Mouse (Mus musculus): ENCODE data around the gene Plcd3. TPM values are rescaled to one million over a fixed set of nuclear protein-coding genes. Genes with fewer than 3 reads are reported as not detected.

Plcd3 gene
- polyA plus RNA-seq, 1 experiment from 2014 or later, result 4.4 TPM

DNA sequence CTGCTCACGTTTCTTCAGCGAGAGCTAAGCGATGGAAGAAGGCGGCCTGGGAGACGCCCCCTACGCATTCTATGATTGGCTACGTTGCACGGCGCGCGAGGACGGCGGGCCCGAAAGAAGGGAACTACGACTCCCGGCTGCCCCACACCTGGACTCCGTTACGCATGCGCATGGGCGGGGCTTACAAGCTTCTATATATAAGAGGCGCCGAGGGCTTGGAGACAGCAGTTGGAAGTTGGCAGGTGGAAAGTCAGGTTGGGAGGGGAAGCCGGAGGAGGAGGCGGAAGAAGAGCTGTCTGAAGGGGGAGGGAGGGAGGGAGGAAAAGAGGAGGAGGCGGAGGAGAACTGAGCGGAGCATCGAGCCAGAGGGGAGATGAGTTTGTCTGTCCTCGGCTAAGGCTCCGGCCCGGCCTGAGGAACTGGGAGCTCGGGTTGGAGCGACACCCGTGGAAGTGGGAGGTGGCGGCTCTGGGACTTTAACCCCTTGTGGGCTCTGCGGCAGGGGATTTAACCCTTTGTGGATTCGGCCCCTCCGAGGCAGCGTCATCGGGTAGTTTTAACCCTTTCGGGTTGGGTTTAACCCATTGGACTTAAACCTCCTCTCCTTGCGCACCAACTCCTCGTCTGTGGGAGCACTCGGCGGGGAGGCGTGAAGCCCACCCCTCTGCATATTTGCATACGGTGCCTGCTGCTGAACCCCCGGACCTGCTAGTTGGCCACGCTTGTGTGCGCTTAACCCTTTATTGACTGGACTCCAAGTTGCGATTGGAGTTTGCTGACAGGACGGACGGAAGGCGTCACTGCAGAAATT, 14.8 kb upstream of the Plcd3 start, which contains the start of gene Hexim1:
Hexim1 (plus strand) TSS at position 224 of the 811 bp plus-strand sequence.
- H3K27me3 ChIP-seq, result peaks cover 20% of the 10 kb centered on the region
- peak; percentile 96 for ATAC-seq (ENCODE audit: low FRiP score, low read depth)
- no peaks in the 10 kb centered on the region for H3K9me3 ChIP-seq
- H3K4me3 ChIP-seq, result peak within 1 kb of the TSS; percentile 57
- H3K36me3 ChIP-seq, result no peaks in the 10 kb centered on the region
- H3K27ac ChIP-seq (replicated peaks), result peak within 1 kb of the TSS; percentile 92
- peak within 1 kb of the TSS; percentile 73 for H3K9ac ChIP-seq
- H3K4me2 ChIP-seq, result peak within 1 kb of the TSS; percentile 75
- under 1% methylated on average over 53 of the region's 53 CpGs for WGBS
- H3K4me1 ChIP-seq (replicated peaks), result peaks cover 46% of the 10 kb centered on the region

DNA sequence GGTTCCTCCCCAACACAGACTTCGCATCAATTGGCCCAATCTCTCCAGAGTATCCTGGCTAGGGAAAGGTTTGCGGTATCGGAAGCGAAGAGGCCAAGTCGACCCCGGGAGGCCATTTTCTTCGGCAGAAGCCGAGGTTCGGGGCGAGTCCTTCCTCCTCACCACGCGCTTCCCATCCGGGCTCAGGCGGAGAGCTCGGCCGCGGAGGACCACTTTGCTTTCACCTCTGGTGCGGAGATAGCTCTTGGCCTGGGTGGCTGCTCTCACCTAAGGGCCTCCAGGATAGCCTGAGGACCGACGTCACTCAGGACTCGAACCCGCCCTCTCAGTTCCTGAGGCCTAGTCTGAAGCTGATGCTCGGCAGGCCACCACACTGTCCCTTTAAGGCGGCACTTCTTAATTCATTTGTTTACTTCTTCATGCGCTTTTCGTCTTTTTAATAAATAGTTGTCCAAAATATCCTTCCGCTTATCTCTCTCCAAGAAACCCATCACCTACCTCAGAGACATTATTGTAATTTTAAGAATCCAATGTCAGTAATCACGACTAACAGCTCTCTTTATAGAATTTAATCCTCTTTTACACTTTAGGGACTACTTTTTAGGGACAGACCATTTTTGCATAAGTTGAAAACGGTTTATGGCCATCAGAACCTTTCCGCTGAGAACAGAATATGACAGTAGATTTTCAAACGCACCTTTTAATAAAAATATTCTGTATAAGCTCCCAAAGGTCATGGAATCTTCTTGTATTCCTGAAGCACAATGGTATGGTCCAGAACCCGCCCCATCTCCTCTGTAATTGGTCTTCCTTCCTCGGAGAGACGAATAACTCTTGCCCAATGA, 13.9 kb upstream of the Plcd3 start:
- WGBS, result under 1% methylated on average over 34 of the region's 34 CpGs
- peaks cover 48% of the 10 kb centered on the region for H3K4me1 ChIP-seq (replicated peaks)
- peak overlapping the region; percentile 73 for H3K9ac ChIP-seq
- H3K4me3 ChIP-seq, result peak overlapping the region; percentile 57
- no peaks in the 10 kb centered on the region for H3K9me3 ChIP-seq
- H3K27ac ChIP-seq (replicated peaks), result peak overlapping the region; percentile 92
- ATAC-seq (ENCODE audit: low FRiP score, low read depth), result peak; percentile 53
- H3K36me3 ChIP-seq, result no peaks in the 10 kb centered on the region
- H3K27me3 ChIP-seq, result peaks cover 27% of the 10 kb centered on the region
- H3K4me2 ChIP-seq, result peak overlapping the region; percentile 75

DNA sequence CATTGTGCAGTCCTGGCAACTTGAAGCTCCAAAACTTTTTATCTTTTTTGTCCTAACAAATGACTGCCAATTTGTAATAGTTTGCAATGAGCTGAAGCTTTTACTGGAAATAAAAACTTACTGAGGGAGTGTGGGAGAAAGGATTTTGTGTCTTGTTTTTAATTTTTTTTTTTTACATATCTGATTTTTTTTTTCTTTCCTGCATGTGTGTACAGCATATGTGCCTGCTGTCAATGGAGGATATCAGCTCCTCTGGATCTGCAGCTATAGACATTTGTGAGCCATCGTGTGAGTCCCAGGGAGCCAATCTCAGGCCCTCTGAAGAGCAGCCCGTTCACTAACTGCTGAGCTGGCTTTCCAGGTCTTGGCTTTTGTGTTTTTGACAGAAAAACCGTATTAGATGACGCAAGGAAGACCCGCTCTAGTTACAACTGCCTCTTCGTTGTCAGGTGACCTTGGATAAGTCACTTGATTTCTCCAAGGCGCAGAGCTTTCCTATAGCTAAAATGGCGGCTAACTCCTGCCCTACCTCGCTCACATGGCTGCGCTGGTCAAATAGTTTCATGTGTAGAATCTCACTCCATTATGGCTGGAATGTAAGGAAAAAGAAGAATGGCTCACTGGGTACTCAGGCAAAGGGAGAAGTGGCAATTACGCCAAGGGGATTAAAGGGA, 12.9 kb upstream of the Plcd3 start:
- Histone ChIP-seq H3K9ac (peak overlapping the region; percentile 73), H3K4me1 (replicated peaks) (peaks cover 48% of the 10 kb centered on the region), H3K27ac (replicated peaks) (peak overlapping the region; percentile 92), H3K4me3 (peak overlapping the region; percentile 57), H3K27me3 (peaks cover 27% of the 10 kb centered on the region), H3K9me3 (no peaks in the 10 kb centered on the region), H3K36me3 (no peaks in the 10 kb centered on the region), H3K4me2 (peak overlapping the region; percentile 75)
- ATAC-seq (ENCODE audit: low FRiP score, low read depth), result no peak
- 86% methylated on average over 11 of the region's 11 CpGs for WGBS

DNA sequence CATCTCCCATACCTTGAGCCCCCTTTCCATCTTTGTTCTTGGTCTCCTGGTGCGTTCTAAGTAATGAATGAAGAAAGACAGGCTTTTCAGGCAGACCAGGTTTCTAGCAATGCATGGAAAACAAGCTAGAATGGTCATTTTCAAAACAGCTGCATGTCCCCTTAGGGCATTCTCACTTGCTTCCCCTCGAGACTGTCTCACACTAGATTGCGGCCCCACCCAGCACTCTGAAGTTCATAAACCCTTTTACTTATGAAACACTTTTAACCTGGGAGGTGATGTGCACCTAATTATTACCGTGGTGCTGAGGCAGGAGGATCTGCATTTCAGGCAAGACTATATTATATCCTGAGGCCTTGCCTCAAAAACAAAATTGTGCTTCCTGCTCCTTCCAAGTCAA, 12.3 kb upstream of the Plcd3 start:
- Histone ChIP-seq H3K36me3 (no peaks in the 10 kb centered on the region), H3K27me3 (peaks cover 27% of the 10 kb centered on the region), H3K9ac (no peak overlapping the region), H3K4me1 (replicated peaks) (peaks cover 44% of the 10 kb centered on the region), H3K4me2 (no peak overlapping the region), H3K27ac (replicated peaks) (no peak overlapping the region), H3K4me3 (no peak overlapping the region), H3K9me3 (no peaks in the 10 kb centered on the region)
- no peak for ATAC-seq (ENCODE audit: low FRiP score, low read depth)
- WGBS, result 89% methylated on average over 4 of the region's 4 CpGs

DNA sequence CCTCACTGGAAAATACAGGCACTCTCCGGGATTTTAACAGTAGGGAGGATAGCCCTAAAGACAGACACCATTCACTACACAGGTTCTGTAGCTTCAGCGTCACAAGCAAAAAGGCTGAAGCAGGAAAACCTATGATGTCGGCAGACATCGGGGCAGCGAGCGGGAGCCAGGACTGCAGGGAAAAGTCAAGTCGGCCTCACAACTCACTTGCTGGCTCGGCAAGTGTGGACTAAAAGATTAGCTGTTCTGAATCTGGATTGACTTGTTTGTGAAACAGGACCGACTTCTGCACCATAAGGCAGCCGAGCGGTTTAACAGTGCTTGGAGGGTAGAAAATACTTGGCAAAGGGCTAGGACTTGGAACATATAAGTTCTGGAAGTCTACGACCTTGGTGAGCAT, 11.5 kb upstream of the Plcd3 start:
- Histone ChIP-seq H3K27me3 (peaks cover 27% of the 10 kb centered on the region), H3K9me3 (no peaks in the 10 kb centered on the region), H3K4me2 (no peak overlapping the region), H3K36me3 (no peaks in the 10 kb centered on the region), H3K4me1 (replicated peaks) (peaks cover 36% of the 10 kb centered on the region), H3K4me3 (no peak overlapping the region), H3K9ac (no peak overlapping the region), H3K27ac (replicated peaks) (no peak overlapping the region)
- 39% methylated on average over 12 of the region's 12 CpGs for WGBS
- no peak for ATAC-seq (ENCODE audit: low FRiP score, low read depth)

DNA sequence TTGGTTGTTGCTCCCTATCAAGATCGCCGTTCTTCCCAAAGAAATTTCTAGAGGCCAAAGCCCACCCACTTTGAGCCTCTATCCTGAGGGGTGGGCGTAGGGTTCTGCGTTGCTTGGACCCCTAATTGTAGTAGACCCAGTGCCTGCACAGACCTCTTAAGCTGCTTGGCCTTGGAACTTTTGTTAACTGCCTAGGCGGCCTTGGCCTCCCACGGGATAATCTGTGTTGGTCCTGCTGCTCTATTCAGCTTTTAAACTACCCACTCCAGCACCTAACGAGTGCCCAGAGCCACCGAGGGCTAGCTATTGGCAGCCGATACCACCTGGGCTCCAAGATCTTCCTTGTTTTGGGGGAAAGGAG, 11.1 kb upstream of the Plcd3 start:
- ATAC-seq (ENCODE audit: low FRiP score, low read depth), result no peak
- H3K36me3 ChIP-seq, result no peaks in the 10 kb centered on the region
- no peaks in the 10 kb centered on the region for H3K9me3 ChIP-seq
- H3K27me3 ChIP-seq, result peaks cover 27% of the 10 kb centered on the region
- H3K9ac ChIP-seq, result 0 out of 2 replicates have a peak overlapping the region, but pooled peaks have one; percentile 32
- H3K4me1 ChIP-seq (replicated peaks), result peaks cover 31% of the 10 kb centered on the region
- no peak overlapping the region for H3K27ac ChIP-seq (replicated peaks)
- no peak overlapping the region for H3K4me3 ChIP-seq
- WGBS, result 11% methylated on average over 9 of the region's 9 CpGs
- H3K4me2 ChIP-seq, result peak overlapping the region; percentile 52

DNA sequence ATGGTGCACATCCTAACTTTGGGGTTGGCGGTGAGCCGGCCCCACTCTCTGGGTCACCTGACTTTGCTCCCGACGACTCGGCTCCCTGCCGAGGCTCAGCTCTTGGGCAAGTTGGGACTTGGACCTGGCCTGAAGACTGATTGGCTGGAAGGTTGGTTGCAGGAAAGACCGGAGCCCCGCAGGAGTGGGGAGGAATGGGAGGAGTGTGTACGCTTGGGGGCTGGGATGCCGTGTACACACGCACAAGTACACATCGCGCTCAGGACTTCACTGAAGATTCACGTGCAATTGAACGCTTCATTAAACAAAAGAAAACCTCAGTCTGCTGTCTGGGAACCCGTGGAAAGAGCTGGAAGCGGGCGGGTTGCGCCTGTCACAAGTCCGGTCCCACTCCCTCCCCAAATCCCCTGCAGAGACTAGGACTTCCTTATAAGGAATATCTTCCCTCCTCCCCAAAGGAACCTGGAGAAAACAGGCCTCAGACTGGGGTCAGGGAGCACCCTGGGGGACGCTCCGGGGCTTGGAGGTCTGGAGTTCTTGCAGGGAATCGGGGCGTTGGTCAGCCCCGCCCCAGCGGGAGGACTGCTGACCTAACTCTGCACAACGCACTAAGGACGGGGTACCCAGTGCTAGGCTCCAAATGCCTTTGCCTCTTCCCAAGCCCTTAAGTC, 10.6 kb upstream of the Plcd3 start:
- H3K4me2 ChIP-seq, result peak overlapping the region; percentile 52
- no peaks in the 10 kb centered on the region for H3K9me3 ChIP-seq
- peaks cover 26% of the 10 kb centered on the region for H3K4me1 ChIP-seq (replicated peaks)
- ATAC-seq (ENCODE audit: low FRiP score, low read depth), result no peak
- whole genome bisulfite sequencing, result 1% methylated on average over 28 of the region's 28 CpGs
- H3K4me3 ChIP-seq, result peak overlapping the region; percentile 26
- no peaks in the 10 kb centered on the region for H3K36me3 ChIP-seq
- H3K27ac ChIP-seq (replicated peaks), result no peak overlapping the region
- H3K9ac ChIP-seq, result peak overlapping the region; percentile 32
- H3K27me3 ChIP-seq, result peaks cover 27% of the 10 kb centered on the region

DNA sequence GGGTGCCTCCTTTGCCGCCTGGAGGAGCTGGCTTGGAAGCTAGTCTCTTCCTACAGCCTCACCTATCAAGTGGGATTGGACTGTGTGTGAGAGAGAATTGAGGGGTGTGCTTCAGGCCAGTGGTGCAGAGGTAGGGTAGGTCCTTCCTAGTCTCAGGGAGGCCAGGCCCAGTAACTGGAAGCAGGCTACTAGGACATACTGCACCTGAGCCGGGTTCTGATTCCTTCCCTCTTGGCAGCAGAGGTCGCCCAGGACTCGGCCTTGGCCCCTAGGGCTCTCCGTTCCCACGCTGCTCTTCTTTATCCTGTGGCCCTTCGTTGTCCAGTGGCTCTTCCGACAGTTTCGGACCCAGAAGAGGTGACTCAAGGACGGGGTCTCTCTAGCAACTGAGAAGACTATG, 9.8 kb upstream of the Plcd3 start:
- peak overlapping the region; percentile 26; the same call in 1 of the 2 replicates for H3K4me3 ChIP-seq
- WGBS, result 24% methylated on average over 10 of the region's 10 CpGs

DNA sequence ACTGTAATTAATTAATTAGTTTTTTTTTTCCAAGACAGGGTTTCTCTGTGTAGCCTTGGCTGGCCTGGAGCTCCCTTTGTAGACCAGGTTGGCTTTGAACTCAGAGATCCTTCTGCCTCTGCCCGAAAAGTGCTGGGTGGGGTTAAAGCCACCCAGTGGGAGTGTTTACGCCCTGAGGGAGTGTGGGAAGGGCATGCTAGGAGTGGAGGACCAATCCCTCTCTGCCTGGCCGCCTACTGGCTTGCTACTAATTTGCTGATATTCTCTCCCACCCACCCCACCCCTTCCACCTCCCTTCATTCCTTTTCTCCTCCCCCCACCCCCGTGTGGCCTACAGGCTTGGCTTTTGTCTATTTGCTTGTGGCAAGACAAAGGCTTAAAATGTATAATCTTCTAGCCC, 4.9 kb upstream of the Plcd3 start:
- ATAC-seq (ENCODE audit: low FRiP score, low read depth), result no peak
- WGBS, result 71% methylated on average over 4 of the region's 4 CpGs
- H3K4me2 ChIP-seq, result no peak overlapping the region

More for the DNA sequence above, 9.8 kb upstream of the Plcd3 start:
- Histone ChIP-seq H3K9me3 (no peaks in the 10 kb centered on the region), H3K27me3 (peaks cover 27% of the 10 kb centered on the region), H3K4me2 (peak overlapping the region; percentile 52), H3K9ac (peak overlapping the region; percentile 32; the same call in 1 of the 2 replicates), H3K4me1 (replicated peaks) (peaks cover 24% of the 10 kb centered on the region), H3K27ac (replicated peaks) (no peak overlapping the region), H3K36me3 (no peaks in the 10 kb centered on the region)
- no peak for ATAC-seq (ENCODE audit: low FRiP score, low read depth)

DNA sequence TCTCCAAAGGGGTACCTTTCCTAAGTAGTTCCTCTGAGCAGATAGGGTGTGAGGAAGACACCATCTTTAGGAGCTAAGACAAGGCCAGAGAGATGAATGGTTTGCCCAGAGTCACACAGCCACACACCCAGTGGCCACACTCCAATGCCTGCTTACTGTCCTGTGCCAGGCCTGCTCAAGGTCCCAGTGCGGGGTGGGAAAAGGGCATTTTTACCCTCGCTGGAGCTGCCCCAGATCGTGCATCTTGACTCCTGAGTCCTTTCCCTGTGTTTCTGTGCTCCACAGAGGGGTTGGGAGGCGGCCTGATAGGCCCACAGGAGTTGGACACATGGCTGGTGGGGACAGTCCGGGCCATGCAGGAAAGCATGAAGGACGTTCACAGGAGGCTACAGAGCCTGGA, 4.4 kb upstream of the Plcd3 start:
- 86% methylated on average over 6 of the region's 6 CpGs for WGBS
- H3K9ac ChIP-seq, result no peak overlapping the region
- H3K4me1 ChIP-seq (replicated peaks), result peaks cover 25% of the 10 kb centered on the region
- H3K4me3 ChIP-seq, result no peak overlapping the region
- ATAC-seq (ENCODE audit: low FRiP score, low read depth), result no peak
- H3K9me3 ChIP-seq, result no peaks in the 10 kb centered on the region
- H3K4me2 ChIP-seq, result no peak overlapping the region
- H3K27me3 ChIP-seq, result peaks cover 10% of the 10 kb centered on the region
- no peaks in the 10 kb centered on the region for H3K36me3 ChIP-seq
- H3K27ac ChIP-seq (replicated peaks), result no peak overlapping the region

More for the DNA sequence above, 4.9 kb upstream of the Plcd3 start:
- H3K27ac ChIP-seq (replicated peaks), result no peak overlapping the region
- no peaks in the 10 kb centered on the region for H3K36me3 ChIP-seq
- peaks cover 10% of the 10 kb centered on the region for H3K27me3 ChIP-seq
- H3K9ac ChIP-seq, result no peak overlapping the region
- H3K4me3 ChIP-seq, result no peak overlapping the region
- H3K4me1 ChIP-seq (replicated peaks), result peaks cover 22% of the 10 kb centered on the region
- H3K9me3 ChIP-seq, result no peaks in the 10 kb centered on the region

DNA sequence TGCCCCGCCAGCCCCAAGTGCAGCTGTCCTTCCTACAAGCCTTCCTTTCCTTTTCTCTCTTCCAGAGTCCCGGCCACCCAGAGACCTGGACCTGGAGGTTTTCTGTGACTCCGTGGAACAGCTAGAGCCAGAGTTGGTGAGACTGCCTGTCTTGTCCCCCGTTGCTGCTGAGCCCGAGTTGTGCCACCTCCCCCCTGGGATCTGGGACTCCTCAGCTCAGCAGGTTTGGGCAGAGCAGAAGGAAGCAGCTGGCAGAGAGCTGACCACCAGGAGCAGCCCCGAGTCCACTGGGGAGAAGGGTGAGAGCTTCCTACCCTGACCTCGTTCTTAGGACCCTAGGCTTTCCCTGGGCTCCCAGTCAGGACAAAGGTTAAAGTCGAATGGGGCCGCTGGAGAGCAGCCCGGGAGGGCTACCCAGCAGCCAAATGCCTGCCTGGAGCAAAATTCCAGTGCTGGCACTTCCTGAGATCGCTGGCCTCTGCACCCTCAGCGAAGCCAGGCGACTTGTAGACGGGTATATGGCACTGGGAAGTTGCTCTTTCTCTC, 3.8 kb upstream of the Plcd3 start:
- no peak overlapping the region for H3K4me3 ChIP-seq
- no peak overlapping the region for H3K4me2 ChIP-seq
- peaks cover 12% of the 10 kb centered on the region for H3K27me3 ChIP-seq
- no peak overlapping the region for H3K9ac ChIP-seq
- ATAC-seq (ENCODE audit: low FRiP score, low read depth), result no peak
- H3K9me3 ChIP-seq, result no peaks in the 10 kb centered on the region
- H3K36me3 ChIP-seq, result no peaks in the 10 kb centered on the region
- peaks cover 26% of the 10 kb centered on the region for H3K4me1 ChIP-seq (replicated peaks)
- 63% methylated on average over 14 of the region's 14 CpGs for WGBS
- no peak overlapping the region for H3K27ac ChIP-seq (replicated peaks)

Measured in hindbrain, embryonic 15.5 days (tissue).